Comparison of ENCODE assay signal across 18 mouse cellular contexts in genomic region chr11:66524251-66524650, GRCm38 (mm10). TPM values are rescaled to one million over a fixed set of nuclear protein-coding genes. Genes with fewer than 3 reads are reported as not detected.
DNase-seq lines count a peak whose midpoint lies in the region; ATAC-seq and TF ChIP-seq lines count a peak whose summit lies in the region.
"Had no signal": no experiment of that assay in that cellular context is flagged by ENCODE, and none has a peak within 500 bp of the region (broad histone marks: within the 10 kb centered on the region; RNA-seq: fewer than 3 reads in every experiment).

No protein-coding gene starts in this region.

- H3K27me3 ChIP-seq in forebrain, embryonic 14.5 days (replicated peaks; ENCODE audit: control insufficient read depth, insufficient read depth, low read length): peaks cover 28% of the 10 kb centered on the region
- H3K27me3 ChIP-seq in hindbrain, embryonic 13.5 days: peaks cover 65% of the 10 kb centered on the region
- peaks cover 52% of the 10 kb centered on the region for H3K27me3 ChIP-seq in midbrain, embryonic 15.5 days (replicated peaks)
- H3K27me3 ChIP-seq in lung, postnatal 0 days (replicated peaks; ENCODE audit: insufficient read depth, low read length): peaks cover 49% of the 10 kb centered on the region

- no peak for ATAC-seq in forebrain, embryonic 14.5 days
- no peak for ATAC-seq in hindbrain, embryonic 13.5 days (ENCODE audit: low FRiP score)
- no peak for ATAC-seq in midbrain, embryonic 15.5 days (replicated peaks)
- no peak for ATAC-seq in lung, postnatal 0 days
- ATAC-seq: liver, postnatal 0 days had no signal

- WGBS in forebrain, embryonic 14.5 days: 42% methylated on average over 4 of the region's 4 CpGs
- 39% methylated on average over 4 of the region's 4 CpGs for WGBS in hindbrain, embryonic 13.5 days
- 51% methylated on average over 4 of the region's 4 CpGs for WGBS in midbrain, embryonic 15.5 days
- WGBS in lung, postnatal 0 days: 50% methylated on average over 4 of the region's 4 CpGs

- no peak for TF ChIP-seq CTCF in lung, postnatal 0 days (IDR thresholded peaks at IDR 0.05)

- no peak overlapping the region for H3K27ac ChIP-seq in forebrain, embryonic 14.5 days (ENCODE audit: low read depth, low read length)
- H3K27ac ChIP-seq in hindbrain, embryonic 13.5 days: no peak overlapping the region
- H3K27ac ChIP-seq in midbrain, embryonic 15.5 days: no peak overlapping the region
- no peak overlapping the region for H3K27ac ChIP-seq in lung, postnatal 0 days (ENCODE audit: low read length)
- H3K27ac ChIP-seq: embryonic facial prominence, embryonic 13.5 days; heart, embryonic 10.5 days; limb, embryonic 15.5 days had no signal

- no peaks in the 10 kb centered on the region for H3K36me3 ChIP-seq in forebrain, embryonic 14.5 days (ENCODE audit: control insufficient read depth, insufficient read depth, low read length)
- no peaks in the 10 kb centered on the region for H3K36me3 ChIP-seq in hindbrain, embryonic 13.5 days
- H3K36me3 ChIP-seq in midbrain, embryonic 15.5 days (replicated peaks): no peaks in the 10 kb centered on the region
- H3K36me3 ChIP-seq in lung, postnatal 0 days (ENCODE audit: insufficient read depth, low read length): no peaks in the 10 kb centered on the region
- H3K36me3 ChIP-seq: embryonic facial prominence, embryonic 13.5 days; heart, embryonic 10.5 days; limb, embryonic 15.5 days had no signal

- peaks cover 5% of the 10 kb centered on the region for H3K4me1 ChIP-seq in forebrain, embryonic 14.5 days (ENCODE audit: control insufficient read depth, insufficient read depth, low read length)
- H3K4me1 ChIP-seq in hindbrain, embryonic 13.5 days (replicated peaks): peaks cover 44% of the 10 kb centered on the region
- peaks cover 42% of the 10 kb centered on the region for H3K4me1 ChIP-seq in midbrain, embryonic 15.5 days
- no peaks in the 10 kb centered on the region for H3K4me1 ChIP-seq in lung, postnatal 0 days (ENCODE audit: insufficient read depth, low read depth, low read length)

- peak overlapping the region; percentile 88 for H3K4me2 ChIP-seq in forebrain, embryonic 14.5 days (ENCODE audit: low read length)
- H3K4me2 ChIP-seq in hindbrain, embryonic 13.5 days: peak overlapping the region; percentile 90
- H3K4me2 ChIP-seq in midbrain, embryonic 15.5 days: peak overlapping the region; percentile 89
- H3K4me2 ChIP-seq in lung, postnatal 0 days (replicated peaks; ENCODE audit: low read depth, low read length): no peak overlapping the region

- no peaks in the 10 kb centered on the region for H3K9me3 ChIP-seq in forebrain, embryonic 14.5 days (replicated peaks; ENCODE audit: control insufficient read depth, low read length)
- no peaks in the 10 kb centered on the region for H3K9me3 ChIP-seq in hindbrain, embryonic 13.5 days
- no peaks in the 10 kb centered on the region for H3K9me3 ChIP-seq in midbrain, embryonic 15.5 days
- H3K9me3 ChIP-seq in lung, postnatal 0 days (ENCODE audit: low read length): no peaks in the 10 kb centered on the region
- H3K9me3 ChIP-seq: embryonic facial prominence, embryonic 13.5 days; heart, embryonic 10.5 days; limb, embryonic 15.5 days had no signal

- H3K4me3 ChIP-seq in forebrain, embryonic 14.5 days (ENCODE audit: low read depth, low read length): peak overlapping the region; percentile 10; the same call in 1 of the 2 replicates
- peak overlapping the region; percentile 77 for H3K4me3 ChIP-seq in hindbrain, embryonic 13.5 days
- H3K4me3 ChIP-seq in midbrain, embryonic 15.5 days: peak overlapping the region; percentile 73
- H3K4me3 ChIP-seq in lung, postnatal 0 days (ENCODE audit: low read depth, low read length): no peak overlapping the region
- H3K4me3 ChIP-seq: embryonic facial prominence, embryonic 13.5 days had no signal

- peak; percentile 32 to 65 for DNase-seq in layer of hippocampus, adult 18-20 months (ENCODE audit: low spot score in 2 of 2)
- DNase-seq in layer of hippocampus, postnatal 25 days (ENCODE audit: extremely low spot score in 1 of 2, low spot score in 1 of 2): no peak
- DNase-seq in forebrain, embryonic 14.5 days (ENCODE audit: low spot score): no peak
- DNase-seq in lung, postnatal 0 days (ENCODE audit: low spot score): no peak
- no peak for DNase-seq in cerebellum, postnatal 25 days
- DNase-seq: cerebellum, adult 11 months; gastrocnemius, postnatal 14 days; heart, postnatal 36 days; kidney, adult 11 months; kidney, postnatal 14 days; liver, postnatal 0 days; lung, postnatal 4 days had no signal

- TF ChIP-seq EP300 in lung, postnatal 0 days (IDR thresholded peaks at IDR 0.05): no peak

- no peak overlapping the region for H3K9ac ChIP-seq in forebrain, embryonic 14.5 days (ENCODE audit: low read length)
- 0 out of 2 replicates have a peak overlapping the region, but pooled peaks have one; percentile 35 for H3K9ac ChIP-seq in hindbrain, embryonic 13.5 days
- 0 out of 2 replicates have a peak overlapping the region, but pooled peaks have one; percentile 0 for H3K9ac ChIP-seq in midbrain, embryonic 15.5 days
- H3K9ac ChIP-seq in lung, postnatal 0 days (replicated peaks; ENCODE audit: low read depth): no peak overlapping the region
- H3K9ac ChIP-seq: embryonic facial prominence, embryonic 13.5 days; limb, embryonic 15.5 days; liver, postnatal 0 days had no signal

RNA-seq across cellular contexts. Expression of gene Shisa6, which starts 1.5 kb away (rescaled TPM):
- total RNA-seq in layer of hippocampus, adult 18-20 months (2021): 100 to 1,000 TPM; 152 to 163 TPM
- 100 to 1,000 TPM; 132 to 180 TPM for total RNA-seq in layer of hippocampus, postnatal 25 days (2021)
- polyA plus RNA-seq in forebrain, embryonic 14.5 days (2014; fragmentation: Nextera tagmentation; extraction: Ambion mirVana): 1.7 and 2.0 TPM in 2 replicates
- polyA plus RNA-seq in hindbrain, embryonic 13.5 days (2015; fragmentation: Nextera tagmentation; extraction: Ambion mirVana): 3.1 and 4.0 TPM in 2 replicates
- polyA plus RNA-seq in midbrain, embryonic 15.5 days (2015; fragmentation: Nextera tagmentation; extraction: Ambion mirVana): 2.7 and 2.9 TPM in 2 replicates
- 0.61 and 0.67 TPM in 2 replicates for polyA plus RNA-seq in lung, postnatal 0 days (2015; fragmentation: Nextera tagmentation; extraction: Ambion mirVana)
- polyA plus RNA-seq: C2C12; liver, postnatal 0 days had no signal

Comparison
In these comparisons a context has a peak if more than half of its experiments do, and no peak if none do; other contexts are left out.
1. DNase-seq: peak in layer of hippocampus, adult 18-20 months (2 of 2); none in layer of hippocampus, postnatal 25 days (0 of 2), forebrain, embryonic 14.5 days (single experiment), lung, postnatal 0 days (single experiment) and cerebellum, postnatal 25 days (0 of 2).
2. H3K9ac ChIP-seq: peak in hindbrain, embryonic 13.5 days (single experiment) and midbrain, embryonic 15.5 days (single experiment); none in forebrain, embryonic 14.5 days (single experiment) and lung, postnatal 0 days (single experiment).